Mouse (Mus musculus) adrenal gland (tissue): ENCODE measurements around the gene Gm10053.
"Not testable (repeated sequence)": the region's sequence is repeated elsewhere in the genome, so short reads cannot be mapped to it uniquely, and the experiment has no call there.

ENCODE experiments used
- intact Hi-C: fragments of 180-260 bp; cut with DNase I; formaldehyde crosslinking; loops from one replicate; pipeline ENCODE4 v1.15.1; 2025
- long read RNA-seq, 2 experiments: library from polyadenylated mRNA; unstranded; transcript quantifications; one replicate each; pipeline ENCODE4 v2.0.0; 2020; ENCODE audit warnings: borderline replicate concordance in 1 of 2; ENCODE audit not compliant: insufficient replicate concordance in 1 of 2

Gm10053 gene
- long read RNA-seq, experiment 1, partial matches to known transcripts, result 0 of 2 reads
- long read RNA-seq, experiment 1, other reads (novel, unspliced or antisense), result 0 of 2 reads
- long read RNA-seq, experiment 2, partial matches to known transcripts, result 0 of 1 reads
- long read RNA-seq, experiment 2, other reads (novel, unspliced or antisense), result 0 of 1 reads

- intact Hi-C loops, result not testable (repeated sequence)
These were observed at the start of gene Gm10053 for GRCm38 (mm10) chr19:24875129-24875870. Gm10053 (plus strand) TSS chr19:24875686.

- intact Hi-C loops, result no loop called here
These were observed 33.4 kb upstream of the Gm10053 start for GRCm38 (mm10) chr19:24842080-24842479.

- intact Hi-C loops, result no loop called here
These were observed 30.4 kb upstream of the Gm10053 start for GRCm38 (mm10) chr19:24845007-24845546.

- intact Hi-C loops, result no loop called here
These were observed 27.1 kb upstream of the Gm10053 start for GRCm38 (mm10) chr19:24848345-24848744.

GRCm38 (mm10) chr19:24848844-24849243, 26.6 kb upstream of the Gm10053 start:
- intact Hi-C loops, result no loop called here

- intact Hi-C loops, result no loop called here
These were observed 23.8 kb upstream of the Gm10053 start for GRCm38 (mm10) chr19:24851456-24852315.

GRCm38 (mm10) chr19:24861276-24861611, 14.2 kb upstream of the Gm10053 start:
- intact Hi-C loops, result no loop called here

- intact Hi-C loops, result no loop called here
These were observed 13.7 kb upstream of the Gm10053 start, which contains the start of gene Pgm5 for GRCm38 (mm10) chr19:24861612-24862451. Pgm5 (minus strand) TSS chr19:24861855.

- intact Hi-C loops, result no loop called here
These were observed 10.1 kb upstream of the Gm10053 start for GRCm38 (mm10) chr19:24865436-24865835.

- intact Hi-C loops, result loop anchor here (2.0 to 5.0 kb wide), 2 partner anchors 166 to 249 kb away; no protein-coding TSS in a partner anchor
These were observed 4.3 kb upstream of the Gm10053 start for GRCm38 (mm10) chr19:24871037-24871635.

- intact Hi-C loops, result loop anchor here (5.0 kb wide), 1 partner anchor 252 kb away; no protein-coding TSS in a partner anchor
These were observed 1.6 kb upstream of the Gm10053 start for GRCm38 (mm10) chr19:24873873-24874272.

GRCm38 (mm10) chr19:24881237-24881636, 5.8 kb downstream of the Gm10053 start:
- intact Hi-C loops, result loop anchor here (10.0 kb wide), 1 partner anchor 596 kb away; the partner anchor contains the start of gene Fxn

- intact Hi-C loops, result loop anchor here (10.0 kb wide), 1 partner anchor 601 kb away; the partner anchor contains the start of gene Fxn
These were observed 10.0 kb downstream of the Gm10053 start for GRCm38 (mm10) chr19:24885504-24885903.

GRCm38 (mm10) chr19:24886888-24887287, 11.4 kb downstream of the Gm10053 start:
- intact Hi-C loops, result loop anchor here (10.0 kb wide), 1 partner anchor 602 kb away; the partner anchor contains the start of gene Fxn

- intact Hi-C loops, result no loop called here
These were observed 21.1 kb downstream of the Gm10053 start for GRCm38 (mm10) chr19:24896536-24896935.

GRCm38 (mm10) chr19:24897006-24897895, 21.8 kb downstream of the Gm10053 start:
- intact Hi-C loops, result no loop called here

GRCm38 (mm10) chr19:24897896-24898736, 22.6 kb downstream of the Gm10053 start:
- intact Hi-C loops, result no loop called here
